Mouse (Mus musculus) lung, postnatal 25 days (tissue): ENCODE measurements at regions not wholly inside any gene's neighbourhood (a gene's known extent, or its start where the extent isn't known, plus 50 kb on each side); places are given as distances from the start of the nearest gene placed in this dataset.
A peak's percentile ranks its signal among the peaks of the same experiment; 100 is the strongest.
"Not testable (repeated sequence)": the region's sequence is repeated elsewhere in the genome, so short reads cannot be mapped to it uniquely, and the experiment has no call there.

Experiments
- DNase-seq: peaks from one replicate; pipeline ENCODE4 v3.0.0; 2022; ENCODE audit warnings: low spot score

DNA sequence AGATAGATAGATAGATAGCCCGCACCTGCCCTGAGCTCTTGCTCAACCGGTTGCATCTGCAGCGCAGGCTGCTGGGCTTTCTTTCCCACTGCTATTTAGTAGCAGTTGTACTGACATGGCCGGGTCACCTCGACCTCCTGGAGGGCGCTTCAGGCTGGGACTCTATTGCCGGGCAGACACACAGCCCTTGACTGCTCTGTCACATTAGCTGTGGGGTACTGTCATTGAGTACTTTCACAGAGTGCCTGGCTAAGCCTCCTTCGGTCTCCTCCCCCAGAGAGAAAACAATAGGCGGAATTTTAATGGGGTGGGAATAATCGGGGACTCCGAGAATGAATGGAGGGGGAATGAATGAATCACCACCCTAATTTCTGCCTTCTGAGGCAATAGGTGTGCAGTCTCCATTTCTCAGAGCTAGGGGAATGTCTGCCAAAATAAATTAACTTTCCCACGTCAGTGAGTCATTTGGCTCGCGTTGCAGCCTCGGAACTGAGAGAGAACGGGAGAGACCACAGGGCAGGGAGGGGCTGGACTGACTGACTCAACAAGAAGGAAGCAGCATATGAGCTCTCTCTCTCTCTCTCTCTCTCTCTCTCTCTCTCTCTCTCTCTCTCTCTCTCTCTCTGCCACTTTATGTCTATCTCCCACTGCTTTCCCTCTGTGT is 101.6 kb upstream of the Med13l start:
- peak; percentile 79 for DNase-seq

DNA sequence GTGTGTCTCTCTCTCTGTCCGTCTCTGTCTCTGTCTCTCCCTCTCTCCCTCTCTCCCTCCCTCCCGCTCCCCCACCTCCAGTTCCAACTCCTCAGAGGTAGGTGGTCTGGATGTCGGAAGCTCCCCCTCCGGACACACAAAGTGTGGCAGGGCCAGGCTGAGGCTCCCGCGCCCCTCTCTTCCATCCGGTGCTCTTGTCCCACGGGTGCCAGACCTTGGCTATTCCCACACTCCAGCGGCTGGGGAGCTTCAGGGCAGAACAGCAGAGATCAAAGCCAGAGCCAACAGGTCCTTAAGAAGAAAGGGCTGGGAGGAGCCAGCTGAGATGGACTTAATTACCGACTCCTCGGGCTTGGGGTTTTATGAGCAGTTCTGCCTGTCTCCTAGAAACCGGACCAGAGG is 101.1 kb upstream of the Med13l start:
- peak; percentile 39 for DNase-seq

DNA sequence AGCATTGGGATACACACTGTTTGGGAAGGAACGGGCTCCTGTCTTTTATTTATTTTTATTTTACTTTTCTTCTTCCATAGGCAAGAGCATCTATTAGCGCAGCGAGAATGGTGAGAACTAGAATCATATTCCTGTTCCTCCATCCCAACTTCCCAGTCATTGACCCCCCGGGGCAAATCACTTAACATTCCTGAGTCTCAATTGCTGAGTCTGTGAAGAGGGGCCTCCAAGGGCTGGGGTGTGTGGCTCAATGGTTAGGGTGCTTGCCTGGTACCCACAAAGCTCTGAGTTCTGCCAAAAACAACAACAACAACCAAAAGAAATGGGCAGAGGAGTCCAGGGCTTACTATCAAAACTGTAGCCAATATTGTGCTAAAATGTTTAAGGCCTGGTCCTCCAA is 98.5 kb upstream of the Med13l start:
- no peak for DNase-seq

DNA sequence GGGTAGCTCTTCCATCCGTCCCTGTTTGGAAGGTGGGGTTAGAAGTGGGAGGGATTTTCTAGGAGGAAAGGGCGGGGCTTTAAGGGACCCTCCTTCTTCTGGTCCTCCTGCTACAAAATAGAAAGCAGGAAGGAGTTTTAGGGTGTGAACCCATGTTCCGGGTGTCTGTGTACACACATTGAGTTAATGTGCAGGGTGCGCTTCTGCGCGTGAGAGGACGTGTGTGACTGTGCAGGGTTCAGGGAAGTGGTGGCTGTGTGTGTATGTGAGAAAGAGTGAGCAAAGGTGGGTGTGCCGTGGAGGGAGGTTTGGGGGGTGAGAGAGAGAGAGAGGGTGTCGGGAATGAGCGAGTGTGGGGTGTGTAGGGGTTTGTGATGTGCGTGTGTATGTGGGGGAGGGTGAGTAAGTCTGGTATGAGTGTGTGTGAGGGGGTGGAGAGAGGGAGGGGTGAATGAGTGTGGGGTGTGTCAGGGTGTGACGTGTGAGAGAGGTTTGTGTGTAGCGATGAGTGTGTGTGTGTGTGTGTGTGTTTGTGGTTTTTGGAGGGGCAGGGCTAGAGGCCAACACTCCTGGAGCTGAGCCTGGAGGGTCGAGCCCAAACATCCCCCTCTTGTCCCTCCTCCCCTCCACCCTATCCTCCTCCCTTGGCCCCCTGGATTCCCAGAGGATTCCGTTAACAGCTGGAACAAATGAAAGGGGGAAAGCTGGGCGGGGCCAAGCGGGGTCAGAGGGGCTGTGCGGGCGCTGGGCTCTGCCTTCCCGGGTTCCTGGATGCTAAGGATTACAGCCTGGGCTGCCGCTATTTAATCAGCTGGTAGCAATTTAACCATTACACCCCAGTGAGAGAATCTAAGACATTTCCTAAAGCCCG is 95.3 kb upstream of the Med13l start:
- peak; percentile 42 for DNase-seq

DNA sequence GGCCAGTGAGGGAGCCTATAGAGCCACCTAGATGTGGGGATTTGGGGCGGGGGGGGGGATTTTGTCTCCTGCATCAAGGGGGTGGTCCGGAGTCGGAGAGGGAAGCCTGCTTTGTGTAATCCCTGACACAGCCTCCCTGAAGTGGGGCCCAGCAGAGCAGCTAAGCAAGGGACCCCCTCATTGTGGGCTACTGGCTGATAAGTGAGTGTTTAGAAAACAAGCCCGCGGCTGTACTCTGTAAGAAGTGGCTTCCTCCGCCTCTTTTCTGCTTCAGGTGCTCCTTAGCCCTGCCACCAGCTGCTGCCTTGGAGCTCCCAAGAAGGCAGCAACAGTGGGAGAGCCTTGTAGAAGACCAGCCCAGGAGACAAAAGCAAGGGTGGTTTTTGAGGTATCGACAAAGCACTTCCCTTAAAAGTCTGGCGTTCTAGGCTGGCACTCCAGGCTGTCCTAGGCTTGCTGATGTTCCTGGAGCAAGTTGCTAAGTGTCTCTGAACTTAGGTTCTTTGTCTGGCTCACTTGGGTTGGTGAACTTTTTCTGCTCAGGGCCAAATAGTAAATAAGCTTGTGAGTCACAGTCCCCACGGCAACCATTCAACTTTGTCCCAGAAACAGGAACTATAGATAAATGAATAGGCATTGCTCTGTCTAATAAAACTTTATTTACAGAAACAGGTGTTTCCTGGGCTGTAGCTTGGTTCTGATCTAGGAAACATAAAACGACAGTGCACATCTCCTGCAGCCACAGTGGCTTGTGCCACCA is 94.3 kb upstream of the Med13l start:
- DNase-seq, result no peak

DNA sequence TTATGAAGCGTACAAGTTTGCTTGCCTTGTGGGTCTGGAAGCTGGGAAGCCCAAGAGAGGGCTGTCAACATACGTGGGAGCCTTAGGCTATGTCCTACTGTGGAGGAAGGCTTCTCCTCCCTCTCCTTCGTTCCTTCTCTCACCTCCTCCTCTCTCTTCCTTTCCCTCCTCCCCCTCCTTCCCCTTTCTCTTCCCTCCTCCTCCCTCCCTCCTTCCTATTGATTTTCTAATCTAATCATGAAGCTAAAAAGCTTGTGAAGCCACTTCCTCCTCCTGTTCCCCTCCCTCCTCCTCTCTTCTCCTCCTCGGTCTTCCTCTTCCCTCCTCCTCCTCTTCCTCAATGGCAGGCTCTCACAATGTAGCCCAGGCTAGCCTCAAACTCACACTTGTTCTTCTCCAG is 91.7 kb upstream of the Med13l start:
- DNase-seq, result no peak

DNA sequence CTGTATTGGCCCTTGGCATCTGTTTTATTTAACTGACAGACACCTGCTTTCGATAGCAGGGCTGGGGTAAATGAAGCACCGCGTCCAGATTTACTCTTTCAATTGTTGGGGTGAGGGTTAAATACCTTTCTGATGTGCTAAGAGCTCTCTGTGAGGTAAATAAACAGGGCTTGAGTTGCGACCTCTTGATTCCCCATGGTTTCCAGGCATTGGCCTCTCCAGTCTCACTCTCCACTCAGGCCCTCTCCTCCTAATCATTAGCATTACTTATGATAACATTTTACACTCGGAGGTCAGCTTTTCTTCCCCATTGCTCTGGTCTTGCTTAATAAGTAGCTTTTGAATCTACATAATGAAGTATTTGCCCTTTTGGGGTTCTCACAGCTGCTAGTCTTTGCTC is 88.9 kb upstream of the Med13l start:
- no peak for DNase-seq

DNA sequence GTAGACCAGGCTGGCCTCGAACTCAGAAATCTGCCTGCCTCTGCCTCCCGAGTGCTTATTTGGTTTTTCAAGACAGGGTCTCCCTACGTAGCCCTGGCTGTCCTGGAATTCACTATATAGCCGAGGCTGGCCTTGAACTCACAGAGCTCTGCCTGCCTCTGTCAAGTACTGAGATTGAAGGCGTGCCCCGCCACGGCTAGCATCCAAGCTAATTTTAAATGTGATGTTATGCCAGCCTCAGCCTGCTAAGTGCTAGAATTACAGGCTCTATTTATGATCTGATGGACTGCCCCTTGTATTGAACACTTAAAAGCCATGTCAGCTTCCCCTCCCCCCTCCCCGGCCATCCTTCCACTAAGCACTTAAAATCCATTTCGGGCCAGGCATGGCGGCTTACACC is 88.2 kb upstream of the Med13l start:
- no peak for DNase-seq

DNA sequence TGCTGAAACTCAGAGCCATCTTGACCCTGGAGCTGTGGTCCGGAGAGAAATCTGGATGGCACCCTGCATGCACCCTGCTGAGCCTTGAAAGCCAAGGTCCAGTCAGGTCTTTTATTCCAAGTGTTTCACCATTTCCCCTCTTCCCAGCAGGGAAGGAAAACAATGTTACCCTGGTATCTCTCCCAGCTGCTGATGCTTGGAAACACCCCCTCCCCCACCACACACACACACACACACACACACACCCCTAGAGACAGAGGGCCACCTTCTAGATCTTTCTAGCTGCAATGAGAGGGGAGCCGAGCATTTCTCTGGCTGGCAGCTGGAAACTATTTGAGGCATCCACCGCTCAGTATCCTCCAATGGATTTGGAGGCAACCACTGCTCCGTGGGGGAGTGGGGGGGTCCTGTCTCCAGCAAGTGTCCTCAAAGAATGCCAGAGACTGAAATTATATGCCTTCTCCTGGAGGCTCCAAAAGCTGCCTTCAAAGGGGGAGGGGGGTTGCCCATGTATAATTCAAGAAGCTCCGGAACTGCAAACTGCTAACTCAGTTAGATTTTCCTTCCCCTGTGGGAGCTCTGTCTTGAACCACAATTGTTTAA is 87.2 kb upstream of the Med13l start:
- DNase-seq, result no peak

DNA sequence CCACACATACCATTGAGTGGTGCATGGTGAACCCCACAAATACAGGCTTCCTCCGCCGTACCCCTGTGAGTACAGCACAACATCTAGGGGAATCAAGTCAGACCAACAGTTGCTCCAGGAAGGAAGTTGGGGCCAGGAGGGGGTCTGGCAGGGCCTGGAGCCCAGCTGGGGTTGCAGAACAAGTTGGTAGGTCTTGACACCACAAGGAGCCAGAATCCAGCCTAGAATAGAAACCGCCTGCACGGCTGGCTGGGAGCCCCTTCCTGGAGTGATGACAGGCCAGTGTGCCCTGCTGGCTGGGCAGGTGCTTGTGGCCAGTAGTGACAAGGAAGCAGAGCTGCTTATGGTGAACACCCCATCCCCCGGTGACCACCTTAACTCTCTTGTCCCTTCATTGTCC is 83.9 kb upstream of the Med13l start:
- DNase-seq, result no peak

DNA sequence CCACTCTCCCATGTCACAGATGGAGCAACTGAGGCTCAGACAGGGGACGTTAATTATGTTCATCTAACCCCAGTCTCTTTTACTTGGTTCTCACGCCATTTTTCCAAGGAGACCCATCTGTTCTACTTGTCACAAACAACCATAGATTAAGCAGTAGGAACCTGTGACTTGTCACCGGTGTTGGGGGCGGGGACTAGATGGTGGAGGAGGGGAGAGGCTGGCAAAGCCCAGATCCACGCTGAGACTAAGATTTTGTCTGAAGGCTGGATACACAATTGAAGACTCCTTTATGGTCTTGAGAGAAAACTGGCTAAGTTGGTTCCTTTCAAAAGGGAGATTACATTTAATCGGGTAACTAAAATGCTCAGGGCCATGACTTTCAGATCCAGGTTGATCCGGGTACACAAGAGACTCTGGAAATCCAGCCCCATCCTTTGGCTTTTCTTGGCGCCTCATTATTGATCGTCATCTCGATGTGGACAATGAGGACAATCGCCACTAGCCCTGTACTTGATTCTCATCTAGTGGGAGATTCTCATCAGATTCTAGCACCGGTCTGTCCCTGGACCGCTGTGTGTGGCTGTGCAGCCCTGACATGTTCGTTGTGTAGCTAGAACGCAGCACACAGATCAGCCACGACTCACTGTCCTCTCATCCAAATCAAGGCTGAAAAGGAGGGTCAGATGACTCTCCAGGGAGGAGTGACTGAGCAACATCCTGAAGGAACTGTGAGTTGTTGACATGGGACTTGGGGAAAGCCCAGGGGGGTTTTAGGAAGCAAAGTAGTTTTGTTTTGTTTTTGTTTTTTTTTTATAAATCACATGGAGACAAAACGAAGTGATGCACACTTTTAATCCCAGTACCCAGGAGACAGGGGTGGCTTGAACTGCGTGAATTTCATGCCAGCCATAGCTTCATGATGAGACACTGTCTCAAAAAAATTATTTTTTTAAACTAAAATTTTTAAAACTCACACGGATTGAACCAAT is 83.1 kb upstream of the Med13l start:
- DNase-seq, result no peak

DNA sequence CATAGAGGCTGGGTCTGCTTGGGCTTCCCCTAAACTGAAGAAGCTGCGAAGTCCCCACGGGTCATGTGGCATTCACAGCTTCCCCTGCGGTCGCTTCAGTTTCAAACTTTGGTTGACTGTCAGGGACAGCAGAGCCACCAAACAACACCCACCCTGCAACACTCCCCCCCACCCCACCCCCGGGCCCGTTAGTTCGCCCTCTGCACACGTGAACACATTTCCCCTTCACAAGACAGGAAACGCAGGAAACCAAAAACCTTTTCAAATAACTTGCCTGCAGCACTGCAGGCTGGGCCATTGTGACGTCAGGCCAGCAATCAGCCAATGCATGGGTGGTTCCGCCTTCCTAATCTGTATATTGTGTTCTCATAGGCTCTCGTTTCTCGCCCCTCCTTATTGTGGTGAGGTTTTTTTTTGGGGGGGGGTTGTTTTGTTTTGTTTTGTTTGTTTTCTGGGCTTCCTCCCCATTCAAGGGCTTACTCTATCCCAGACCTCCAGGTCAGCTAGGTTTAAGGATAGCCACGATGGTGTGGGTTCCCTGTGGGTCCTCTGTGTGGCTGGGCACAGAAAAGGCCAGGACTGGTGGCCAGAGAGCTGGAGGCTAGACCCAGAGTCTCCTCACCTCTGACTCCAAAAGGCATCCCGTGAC is 82.2 kb upstream of the Med13l start:
- DNase-seq, result peak; percentile 82

DNA sequence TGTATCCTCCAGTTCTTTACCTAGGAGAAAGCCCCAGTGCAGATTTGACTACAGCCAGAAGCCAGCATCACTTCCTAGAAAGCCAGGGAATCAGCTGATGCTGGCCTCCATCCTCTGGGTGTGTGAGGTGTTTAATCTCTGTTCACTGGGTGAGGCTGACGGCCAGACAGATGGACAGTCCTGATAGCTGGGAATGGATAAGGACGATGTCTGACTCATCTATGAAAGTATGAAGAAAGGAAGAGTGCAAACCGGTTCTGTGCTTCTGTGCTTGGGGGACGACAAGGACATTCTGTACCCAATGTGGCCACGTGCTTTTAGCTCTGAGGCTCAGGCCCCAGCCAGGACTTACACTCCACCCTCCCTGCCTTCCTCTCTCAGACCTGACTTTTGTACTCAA is 80.5 kb upstream of the Med13l start:
- no peak for DNase-seq

DNA sequence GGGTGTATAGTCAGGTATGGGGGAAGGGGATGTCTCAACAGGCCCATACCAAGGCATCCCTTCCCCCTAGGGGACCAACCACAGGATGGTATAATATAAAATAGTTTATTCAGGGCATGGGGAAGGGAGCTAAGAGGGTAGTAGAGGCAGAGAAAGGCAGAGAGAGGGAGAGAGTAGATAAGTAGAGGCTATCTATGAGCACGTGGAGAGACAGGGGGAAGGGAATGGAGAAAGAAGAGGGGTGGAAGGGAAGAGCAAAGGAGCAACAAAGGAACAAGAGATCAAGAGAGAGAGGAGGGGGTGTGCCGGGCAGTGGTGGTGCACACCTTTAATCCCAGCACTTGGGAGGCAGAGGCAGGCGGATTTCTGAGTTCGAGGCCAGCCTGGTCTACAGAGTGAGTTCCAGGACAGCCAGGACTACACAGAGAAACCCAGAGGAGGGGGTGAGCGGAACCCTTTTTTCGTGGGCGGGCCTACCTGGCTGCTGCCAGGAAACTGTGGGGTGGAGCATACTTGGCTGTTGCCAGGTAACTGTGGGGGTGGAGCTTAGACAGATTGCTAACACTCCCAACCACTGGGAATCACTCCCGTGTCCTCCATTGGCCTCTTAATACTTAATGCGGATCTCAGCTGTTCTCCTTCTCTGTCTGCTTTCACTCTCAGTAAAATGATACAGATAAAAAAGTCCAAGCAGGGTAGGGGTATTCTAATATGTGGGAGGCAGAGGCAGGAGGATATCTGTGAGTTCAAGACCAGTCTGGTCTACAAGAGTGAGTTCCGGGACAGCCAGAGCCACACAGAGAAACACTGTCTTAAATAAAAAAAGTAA is 79.3 kb upstream of the Med13l start:
- no peak for DNase-seq

DNA sequence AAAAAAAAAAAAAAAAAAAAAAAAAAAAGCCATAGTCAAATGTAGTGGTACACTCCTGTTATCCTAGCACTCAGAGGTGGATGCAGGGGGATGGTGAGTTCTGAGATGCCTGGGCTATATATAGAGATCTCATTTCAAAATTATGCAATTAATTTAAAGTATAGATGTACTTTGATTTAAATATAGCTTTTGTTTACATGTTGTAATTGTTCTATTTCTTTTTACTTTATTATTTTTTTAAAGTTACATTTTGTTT is 78.8 kb upstream of the Med13l start:
- no peak for DNase-seq

DNA sequence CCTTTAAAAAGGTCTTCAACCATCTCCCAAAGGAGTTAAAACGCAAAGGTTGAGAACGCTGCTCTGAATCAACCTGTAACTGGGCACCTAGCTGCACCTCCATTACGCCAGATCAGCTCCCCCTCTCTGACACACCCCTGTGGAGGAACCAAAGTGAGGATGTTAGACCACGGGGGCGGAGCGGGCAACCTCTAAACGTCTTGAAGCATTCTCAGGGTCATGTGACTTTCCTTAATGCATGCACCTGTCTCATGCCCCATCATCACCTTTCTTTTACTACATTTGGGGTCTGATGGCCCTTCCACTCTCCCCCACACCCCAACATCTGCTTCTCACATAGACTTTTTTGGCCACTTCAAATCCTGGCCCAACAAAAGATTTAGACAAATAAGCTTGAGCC is 77.9 kb upstream of the Med13l start:
- DNase-seq, result no peak

DNA sequence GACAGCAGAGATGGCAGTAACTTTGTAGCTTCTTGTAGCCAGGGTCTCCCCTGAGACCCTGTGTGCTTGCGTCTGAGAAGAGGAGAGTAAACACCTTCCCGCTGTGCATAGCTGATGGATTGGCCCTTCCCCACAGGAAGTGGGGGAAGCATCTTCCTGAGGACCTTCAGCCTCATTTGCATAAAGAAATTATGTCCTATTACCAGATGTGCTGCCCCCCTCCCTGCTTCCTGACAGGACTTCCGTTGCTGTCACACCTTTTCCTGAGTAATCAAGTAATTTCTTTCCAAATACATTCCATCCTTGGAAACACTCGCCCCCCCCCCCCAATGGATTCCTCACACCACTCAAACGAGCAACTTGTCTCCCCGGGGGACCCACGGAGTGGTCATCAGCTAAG is 77.5 kb upstream of the Med13l start:
- no peak for DNase-seq

DNA sequence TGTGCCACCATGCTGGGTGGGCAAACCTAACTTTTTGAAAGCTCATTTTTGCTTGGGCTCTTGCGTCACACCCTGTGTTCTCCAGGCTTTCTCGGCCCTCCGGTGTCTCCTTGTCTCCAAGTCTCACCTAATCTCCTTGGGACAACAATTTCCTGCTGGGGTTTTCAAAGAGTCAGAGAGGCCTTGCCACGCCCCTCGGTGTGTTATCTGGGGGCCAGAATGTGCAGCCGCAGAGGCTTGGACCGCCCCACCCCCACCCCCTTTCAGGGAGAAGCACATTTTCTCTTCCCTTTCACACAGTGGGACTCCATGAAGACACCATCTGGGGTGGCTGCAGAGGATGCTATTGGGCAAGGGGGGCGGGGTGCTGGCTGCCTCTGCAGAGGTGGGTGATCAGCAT is 76.9 kb upstream of the Med13l start:
- DNase-seq, result no peak

DNA sequence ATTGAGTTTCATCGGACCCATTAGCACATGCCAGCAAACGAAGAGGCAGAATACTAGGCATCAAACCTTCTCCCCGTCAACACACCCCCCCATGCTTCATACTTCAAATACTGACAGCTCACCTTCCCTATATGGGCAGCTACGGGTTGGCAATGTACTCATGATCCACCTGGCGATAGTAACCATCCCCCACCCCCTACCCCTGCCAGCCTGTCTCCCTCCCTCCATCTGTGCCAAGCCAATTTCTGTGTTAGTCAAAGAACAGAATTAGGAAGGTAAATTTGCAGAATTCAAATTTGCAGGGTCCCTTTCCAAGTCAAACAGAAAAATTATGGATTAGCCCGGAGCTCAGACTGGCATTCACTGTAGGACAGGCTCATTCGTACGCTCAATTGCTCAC is 75.3 kb upstream of the Med13l start:
- DNase-seq, result no peak

DNA sequence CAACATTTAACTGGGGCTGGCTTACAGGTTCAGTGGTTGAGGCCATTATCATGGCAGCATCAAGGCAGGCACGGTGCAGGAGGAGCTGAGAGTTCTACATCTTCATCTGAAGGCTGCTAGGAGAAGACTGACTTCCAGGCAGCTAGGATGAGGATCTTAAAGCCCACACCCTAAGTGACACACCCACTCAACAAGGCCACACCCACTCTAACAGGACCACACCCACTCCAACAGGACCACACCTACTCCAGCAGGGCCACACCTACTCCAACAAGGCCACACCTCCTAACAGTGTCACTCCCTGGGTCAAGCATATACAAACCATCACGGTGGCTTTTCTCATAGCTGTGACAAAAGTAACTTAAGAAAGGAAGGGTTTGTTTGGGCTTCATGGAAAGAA is 68.0 kb upstream of the Med13l start:
- not testable (repeated sequence) for DNase-seq
